Mouse (Mus musculus): ENCODE results near the gene Cers2. TPM values are rescaled to one million over a fixed set of nuclear protein-coding genes. Genes with fewer than 3 reads are reported as not detected.
A peak's percentile ranks its signal among the peaks of the same experiment; 100 is the strongest.

Gene Cers2
- total RNA-seq (2014; rRNA removed; ENCODE audit: low replicate concordance) (108 and 126 TPM in 2 replicates), polyA plus RNA-seq (2015; fragmentation: Nextera tagmentation; extraction: Ambion mirVana) (88.4 and 89.4 TPM in 2 replicates)

DNA sequence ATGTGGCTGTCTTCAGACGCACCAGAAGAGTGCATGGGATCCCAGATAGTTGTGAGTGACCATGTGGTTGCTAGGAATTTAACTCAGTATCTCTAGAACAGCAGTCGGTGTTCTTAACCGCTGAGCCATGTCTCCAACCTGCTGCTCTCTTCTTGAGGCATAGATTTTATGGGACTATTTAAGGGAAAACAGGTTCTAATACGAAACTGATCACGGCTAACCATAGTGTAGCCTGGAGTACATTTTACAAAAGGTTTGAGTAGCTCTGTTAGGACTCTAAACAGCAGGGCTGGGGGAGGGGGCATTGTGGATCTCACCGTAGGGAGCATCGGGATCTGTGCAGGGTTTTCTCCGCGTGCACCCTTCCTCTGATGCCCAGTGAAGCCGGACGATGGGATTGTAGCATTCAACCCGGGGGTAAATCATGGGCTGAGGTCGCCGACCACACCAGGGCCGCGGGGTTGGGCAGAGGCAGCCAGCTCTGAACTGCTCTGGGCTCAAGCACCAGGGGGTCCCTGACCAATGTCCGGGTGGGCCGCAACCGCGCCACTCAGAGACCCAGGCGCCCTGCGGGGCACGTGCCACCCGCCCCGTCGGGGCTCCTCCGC, at the start of gene Cers2:
Gene Cers2, plus strand, starts transcription at position 306 of the 608 bp plus-strand sequence.
- ATAC-seq (ENCODE audit: insufficient read depth, low read depth), result no peak
- H3K27ac ChIP-seq (ENCODE audit: low read depth), result peak within 1 kb of the TSS; percentile 93
- no peaks in the 10 kb centered on the region for H3K9me3 ChIP-seq (replicated peaks; ENCODE audit: control insufficient read depth, low read length)
- H3K27me3 ChIP-seq (ENCODE audit: control insufficient read depth, insufficient read depth, low read length), result no peaks in the 10 kb centered on the region
- H3K4me2 ChIP-seq (ENCODE audit: low read depth, low read length), result peak within 1 kb of the TSS; percentile 87
- TF ChIP-seq EP300 (IDR thresholded peaks at IDR 0.05; ENCODE audit: low read depth), result no peak
- no peak for TF ChIP-seq CTCF (IDR thresholded peaks at IDR 0.05; ENCODE audit: low read depth)
- peak within 1 kb of the TSS; percentile 97 for H3K9ac ChIP-seq (replicated peaks; ENCODE audit: low read depth, low read length)
- peak within 1 kb of the TSS; percentile 88 for H3K4me3 ChIP-seq (ENCODE audit: low read depth, low read length)
- no peaks in the 10 kb centered on the region; the same call in 1 of the 2 replicates for H3K36me3 ChIP-seq (replicated peaks; ENCODE audit: control insufficient read depth, insufficient read depth, low read length)
- WGBS, result 4% methylated on average over 27 of the region's 27 CpGs
- DNase-seq (ENCODE audit: low spot score), result peak; percentile 6
- H3K4me1 ChIP-seq (ENCODE audit: control insufficient read depth, insufficient read depth), result peaks cover 29% of the 10 kb centered on the region

DNA sequence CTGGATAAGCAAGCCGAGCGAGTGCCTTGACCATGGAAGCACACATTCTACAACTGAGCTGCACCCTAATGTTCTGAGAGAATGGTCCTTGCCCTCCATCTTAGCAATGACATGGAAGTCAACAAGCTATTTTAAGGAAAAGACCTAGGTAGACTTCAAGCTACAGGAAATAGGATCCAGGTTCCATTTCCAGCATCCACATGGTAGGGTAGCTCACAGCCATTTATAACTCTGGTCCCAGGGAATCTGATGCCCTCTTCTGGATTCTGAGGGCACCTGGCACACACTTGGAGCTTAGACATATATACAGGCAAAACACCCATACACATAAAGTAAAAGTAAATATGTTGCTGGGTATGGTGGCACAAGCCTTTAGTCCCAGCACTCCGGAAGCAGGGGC, 48.5 kb upstream of the Cers2 start:
- Histone ChIP-seq H3K9me3 (replicated peaks; ENCODE audit: control insufficient read depth, low read length) (no peaks in the 10 kb centered on the region), H3K4me1 (ENCODE audit: control insufficient read depth, insufficient read depth) (no peaks in the 10 kb centered on the region), H3K36me3 (replicated peaks; ENCODE audit: control insufficient read depth, insufficient read depth, low read length) (peaks cover 63% of the 10 kb centered on the region), H3K27me3 (ENCODE audit: control insufficient read depth, insufficient read depth, low read length) (no peaks in the 10 kb centered on the region), H3K9ac (replicated peaks; ENCODE audit: low read depth, low read length) (no peak overlapping the region), H3K4me2 (ENCODE audit: low read depth, low read length) (no peak overlapping the region), H3K4me3 (ENCODE audit: low read depth, low read length) (no peak overlapping the region), H3K27ac (ENCODE audit: low read depth) (no peak overlapping the region)
- DNase-seq (ENCODE audit: low spot score) (no peak), ATAC-seq (ENCODE audit: insufficient read depth, low read depth) (no peak)
- TF ChIP-seq CTCF (IDR thresholded peaks at IDR 0.05; ENCODE audit: low read depth), result no peak
- TF ChIP-seq EP300 (IDR thresholded peaks at IDR 0.05; ENCODE audit: low read depth), result no peak
- WGBS, result 95% methylated on average over 3 of the region's 3 CpGs

DNA sequence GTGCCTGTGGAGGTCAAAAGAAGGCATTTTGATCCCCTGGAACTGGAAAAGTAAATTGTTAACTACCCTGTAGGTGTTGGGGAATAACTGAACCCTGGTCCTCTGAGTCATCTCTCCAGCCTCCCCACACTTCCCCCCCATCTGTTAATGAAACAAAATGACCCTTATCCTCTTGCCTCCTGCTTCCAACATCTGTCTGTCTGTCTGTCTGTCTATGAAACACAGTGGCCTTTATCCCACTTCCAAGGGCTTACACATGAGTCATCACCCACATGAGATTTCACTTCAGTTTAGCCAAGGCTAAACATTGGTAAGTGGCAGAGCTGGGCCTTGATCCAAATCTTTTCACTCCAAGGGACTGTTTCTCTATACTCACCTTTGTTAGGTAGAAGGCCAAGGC, 46.7 kb upstream of the Cers2 start:
- DNase-seq (ENCODE audit: low spot score) (no peak), ATAC-seq (ENCODE audit: insufficient read depth, low read depth) (no peak)
- Histone ChIP-seq H3K36me3 (replicated peaks; ENCODE audit: control insufficient read depth, insufficient read depth, low read length) (peaks cover 49% of the 10 kb centered on the region), H3K9ac (replicated peaks; ENCODE audit: low read depth, low read length) (no peak overlapping the region), H3K9me3 (replicated peaks; ENCODE audit: control insufficient read depth, low read length) (no peaks in the 10 kb centered on the region), H3K27me3 (ENCODE audit: control insufficient read depth, insufficient read depth, low read length) (no peaks in the 10 kb centered on the region), H3K4me2 (ENCODE audit: low read depth, low read length) (no peak overlapping the region), H3K27ac (ENCODE audit: low read depth) (no peak overlapping the region), H3K4me1 (ENCODE audit: control insufficient read depth, insufficient read depth) (no peaks in the 10 kb centered on the region), H3K4me3 (ENCODE audit: low read depth, low read length) (no peak overlapping the region)
- TF ChIP-seq CTCF (IDR thresholded peaks at IDR 0.05; ENCODE audit: low read depth) (no peak), EP300 (IDR thresholded peaks at IDR 0.05; ENCODE audit: low read depth) (no peak)

DNA sequence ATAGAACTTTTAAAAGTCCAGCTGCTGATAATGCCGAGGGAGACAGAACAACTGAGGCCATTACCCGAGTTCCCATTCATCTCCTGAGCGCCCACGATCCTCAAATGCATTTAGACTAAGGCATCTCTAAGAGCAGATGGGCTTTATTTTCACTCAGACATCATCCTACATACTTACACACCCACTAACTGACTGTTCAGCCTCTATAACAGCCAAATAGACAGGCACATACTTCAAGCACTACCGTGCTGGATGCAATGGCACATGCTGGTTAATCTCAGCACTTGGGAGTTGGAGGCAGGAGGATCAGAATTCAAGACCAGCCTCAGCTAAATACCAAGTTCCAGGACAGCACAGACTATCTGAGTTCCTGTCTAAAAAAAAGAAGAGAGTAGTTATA, 44.8 kb upstream of the Cers2 start:
- no peak for ATAC-seq (ENCODE audit: insufficient read depth, low read depth)
- Histone ChIP-seq H3K4me3 (ENCODE audit: low read depth, low read length) (no peak overlapping the region), H3K27ac (ENCODE audit: low read depth) (no peak overlapping the region), H3K9ac (replicated peaks; ENCODE audit: low read depth, low read length) (no peak overlapping the region), H3K4me2 (ENCODE audit: low read depth, low read length) (no peak overlapping the region), H3K4me1 (ENCODE audit: control insufficient read depth, insufficient read depth) (no peaks in the 10 kb centered on the region), H3K36me3 (replicated peaks; ENCODE audit: control insufficient read depth, insufficient read depth, low read length) (peaks cover 31% of the 10 kb centered on the region), H3K9me3 (replicated peaks; ENCODE audit: control insufficient read depth, low read length) (no peaks in the 10 kb centered on the region), H3K27me3 (ENCODE audit: control insufficient read depth, insufficient read depth, low read length) (no peaks in the 10 kb centered on the region)
- 64% methylated on average over 5 of the region's 5 CpGs for WGBS
- TF ChIP-seq CTCF (IDR thresholded peaks at IDR 0.05; ENCODE audit: low read depth) (no peak), EP300 (IDR thresholded peaks at IDR 0.05; ENCODE audit: low read depth) (no peak)
- DNase-seq (ENCODE audit: low spot score), result no peak

DNA sequence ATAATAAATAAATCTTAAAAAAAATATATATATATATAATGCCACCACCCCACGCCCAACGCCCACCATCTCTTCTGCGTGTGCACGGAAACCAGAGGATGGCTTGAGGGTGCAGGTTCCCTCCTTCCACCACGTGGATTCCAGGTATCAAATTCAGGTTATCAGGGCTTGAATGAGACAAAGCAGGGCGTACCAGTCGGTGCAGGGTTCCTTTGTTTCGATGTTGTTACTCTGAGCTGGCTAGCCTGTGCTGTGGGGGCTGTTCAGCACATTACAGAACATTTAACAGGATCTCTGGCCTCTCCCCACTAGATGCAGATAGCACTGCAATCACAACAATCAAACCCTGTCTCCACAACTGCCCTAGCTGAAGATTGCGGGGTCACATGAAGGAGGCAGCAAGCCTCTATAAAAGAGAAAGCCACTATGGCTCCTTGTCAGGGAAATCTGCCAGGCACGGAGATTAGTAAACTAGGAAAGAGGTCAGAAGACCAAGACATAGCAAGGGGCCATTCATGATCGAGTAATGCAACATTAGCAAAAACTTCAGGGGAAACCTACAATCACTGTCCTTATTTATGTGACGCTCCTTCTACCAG, 43.7 kb upstream of the Cers2 start:
- DNase-seq (ENCODE audit: low spot score) (no peak), ATAC-seq (ENCODE audit: insufficient read depth, low read depth) (no peak)
- TF ChIP-seq EP300 (IDR thresholded peaks at IDR 0.05; ENCODE audit: low read depth) (no peak), CTCF (IDR thresholded peaks at IDR 0.05; ENCODE audit: low read depth) (no peak)
- Histone ChIP-seq H3K36me3 (replicated peaks; ENCODE audit: control insufficient read depth, insufficient read depth, low read length) (peaks cover 25% of the 10 kb centered on the region), H3K27ac (ENCODE audit: low read depth) (no peak overlapping the region), H3K4me1 (ENCODE audit: control insufficient read depth, insufficient read depth) (no peaks in the 10 kb centered on the region), H3K27me3 (ENCODE audit: control insufficient read depth, insufficient read depth, low read length) (no peaks in the 10 kb centered on the region), H3K4me2 (ENCODE audit: low read depth, low read length) (no peak overlapping the region), H3K9ac (replicated peaks; ENCODE audit: low read depth, low read length) (no peak overlapping the region), H3K9me3 (replicated peaks; ENCODE audit: control insufficient read depth, low read length) (no peaks in the 10 kb centered on the region), H3K4me3 (ENCODE audit: low read depth, low read length) (no peak overlapping the region)
- WGBS, result 76% methylated on average over 12 of the region's 12 CpGs
